Mouse (Mus musculus) gonadal fat pad, adult 2 months (tissue): ENCODE measurements at regions not wholly inside any gene's neighbourhood (a gene's known extent, or its start where the extent isn't known, plus 50 kb on each side); places are given as distances from the start of the nearest gene placed in this dataset.

Experiments used
- DNase-seq: peaks from one replicate; pipeline ENCODE4 v3.0.0-alpha.2; 2012; ENCODE audit warnings: low read depth

DNA sequence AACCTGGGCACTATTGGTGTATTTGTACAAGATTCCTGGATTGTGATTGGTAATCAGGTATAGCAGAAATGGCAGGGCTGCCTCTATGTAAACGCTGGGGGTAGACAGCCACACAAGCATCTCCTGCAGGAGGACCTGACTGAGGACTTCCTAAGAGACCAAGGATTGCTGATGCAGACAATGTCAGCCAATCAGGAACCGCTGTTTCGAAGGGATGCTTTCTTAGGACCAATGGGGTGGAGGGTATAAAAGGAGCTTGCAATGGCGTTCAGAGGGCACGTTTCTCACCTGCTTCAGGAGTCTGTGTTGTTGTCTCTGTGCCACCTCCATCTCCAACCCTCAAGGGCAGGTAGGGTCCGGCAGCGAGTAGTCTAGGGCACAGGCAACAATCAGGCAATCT is 393.7 kb downstream of the Gm45692 start:
- DNase-seq: no peak

DNA sequence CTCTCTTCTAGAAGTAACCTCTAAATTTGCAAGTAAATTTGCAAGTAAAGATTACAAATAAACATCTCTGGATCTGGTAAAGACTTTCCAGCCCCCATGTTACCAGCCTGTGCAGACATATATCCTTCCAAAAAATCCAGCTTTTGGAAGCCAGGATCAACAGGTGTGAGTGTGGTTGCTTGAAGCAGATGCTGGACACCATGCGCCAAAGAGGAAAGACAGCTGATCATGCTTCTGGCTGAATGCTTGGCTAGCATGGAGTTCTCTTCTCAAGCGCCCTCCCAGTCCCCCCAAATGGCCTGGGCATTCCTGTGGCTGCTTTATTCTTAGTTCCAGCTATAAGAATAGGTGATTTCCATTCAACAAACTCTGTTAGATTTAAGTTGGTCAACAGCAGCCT is 404.9 kb downstream of the Gm45692 start:
- no peak for DNase-seq

DNA sequence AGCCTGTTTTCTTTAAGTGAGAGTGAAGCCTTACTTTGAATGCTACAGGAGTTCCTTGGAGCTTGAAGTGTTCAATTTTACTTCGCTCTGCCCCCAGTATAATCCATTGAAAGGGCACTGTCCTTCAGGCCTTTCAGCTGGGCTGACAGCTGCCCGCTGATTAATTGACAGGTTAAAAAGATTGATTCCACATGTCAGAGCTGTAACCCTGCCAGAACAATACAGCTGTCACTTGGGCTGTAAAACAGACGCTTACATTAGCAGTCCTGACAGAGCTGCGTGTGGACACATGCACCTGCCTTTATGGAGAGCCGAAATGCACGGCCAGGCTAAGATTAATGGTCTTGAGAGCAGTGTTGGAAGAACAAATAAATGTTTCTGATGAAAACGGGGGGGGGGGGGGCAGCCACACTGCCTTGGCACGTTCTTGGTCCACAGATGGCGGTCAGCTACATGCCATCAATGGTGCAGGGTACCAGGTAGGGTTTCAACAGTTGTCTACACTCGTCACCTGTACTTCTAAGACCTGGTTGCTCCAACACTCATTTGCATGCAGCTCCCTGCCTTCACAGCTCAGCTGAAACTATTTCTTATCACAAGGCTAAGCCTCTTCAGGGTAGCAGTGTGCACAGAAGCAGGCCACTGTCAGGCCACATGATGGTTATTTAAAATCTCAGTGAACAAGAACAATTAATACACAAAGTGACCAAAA is 407.3 kb downstream of the Gm45692 start:
- DNase-seq: no peak

DNA sequence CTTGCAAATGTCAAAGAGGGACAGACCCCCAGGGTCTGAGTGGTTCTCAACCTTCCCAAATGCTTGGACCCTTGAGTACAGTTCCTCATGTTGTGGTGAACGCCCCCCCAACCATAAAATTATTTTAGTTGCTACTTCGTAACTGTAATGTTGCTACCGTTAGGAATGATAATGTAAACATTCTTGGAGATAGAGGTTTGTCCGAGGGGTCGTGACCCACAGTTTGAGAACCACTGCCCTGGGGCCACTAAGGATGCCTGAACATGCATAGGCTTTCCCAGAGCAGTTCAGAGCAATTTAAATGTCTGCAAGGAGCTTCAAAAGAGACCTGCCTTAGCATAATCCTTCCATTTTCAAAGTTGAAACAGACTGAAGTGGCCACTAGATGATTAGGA is 407.8 kb downstream of the Gm45692 start:
- DNase-seq: no peak

DNA sequence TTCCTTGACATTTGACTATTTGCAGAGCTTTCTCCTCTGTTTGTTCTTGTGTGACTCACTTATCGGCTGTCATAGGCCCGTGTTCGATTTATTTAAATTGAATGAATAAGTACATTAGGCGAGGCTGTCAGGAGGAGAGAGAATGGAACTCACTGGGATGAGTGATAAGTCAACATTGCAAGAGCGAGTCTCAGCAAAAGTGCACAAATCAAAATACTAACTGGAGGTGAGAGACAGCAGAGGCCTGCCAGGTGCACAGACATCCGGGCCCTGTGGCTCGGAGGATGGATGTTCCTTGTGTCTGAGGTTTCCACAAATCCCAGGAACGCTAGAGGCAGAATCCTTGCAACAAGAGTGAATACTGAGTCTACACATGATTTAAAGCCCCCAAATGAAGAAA is 410.6 kb downstream of the Gm45692 start:
- no peak for DNase-seq

DNA sequence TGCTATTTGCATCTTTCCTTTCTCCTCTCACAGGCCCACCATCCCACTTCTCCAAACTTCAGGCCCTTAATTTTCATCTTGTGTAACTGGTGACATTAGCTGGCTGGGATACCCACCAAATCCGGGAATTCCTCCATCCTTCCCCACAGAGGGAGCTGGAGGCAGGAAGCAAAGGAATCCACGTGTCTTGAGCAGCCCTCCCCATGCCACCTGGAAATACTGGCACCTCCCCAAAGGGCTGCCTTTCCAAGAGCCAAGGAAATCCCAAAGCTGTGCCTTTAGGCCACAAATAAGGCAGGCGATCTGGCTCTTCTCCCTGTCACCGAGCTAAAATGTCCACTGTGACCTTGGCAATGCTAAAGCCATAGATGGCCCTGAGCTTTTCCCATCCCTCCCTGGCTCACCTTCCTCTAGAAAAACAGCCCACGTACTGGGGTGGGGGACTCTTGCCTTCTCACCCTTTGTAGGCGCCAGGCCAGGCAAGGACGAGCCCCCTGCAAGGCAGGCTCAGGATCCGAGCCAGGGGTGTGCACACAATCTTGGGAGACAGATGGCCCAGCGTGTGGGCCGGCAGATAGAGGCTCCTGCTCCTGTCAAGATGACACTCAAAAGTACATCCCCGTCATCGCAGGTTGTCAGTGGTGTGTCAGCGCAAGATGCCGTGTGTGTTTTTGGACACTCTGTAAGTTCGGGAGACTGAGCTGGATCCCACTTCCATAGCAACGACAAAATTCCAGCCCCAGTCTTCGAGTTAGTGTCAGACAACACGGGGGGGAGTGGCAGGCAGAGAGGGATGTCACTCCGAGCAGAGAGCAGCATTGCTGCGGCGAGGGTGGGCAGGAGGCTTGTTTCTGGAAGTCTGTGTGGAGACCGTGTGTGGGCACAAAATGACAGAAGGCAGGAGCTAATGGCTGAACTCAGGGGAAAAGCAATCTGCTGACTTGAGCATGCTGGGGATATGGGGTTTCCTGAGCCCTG is 414.4 kb downstream of the Gm45692 start:
- no peak for DNase-seq

DNA sequence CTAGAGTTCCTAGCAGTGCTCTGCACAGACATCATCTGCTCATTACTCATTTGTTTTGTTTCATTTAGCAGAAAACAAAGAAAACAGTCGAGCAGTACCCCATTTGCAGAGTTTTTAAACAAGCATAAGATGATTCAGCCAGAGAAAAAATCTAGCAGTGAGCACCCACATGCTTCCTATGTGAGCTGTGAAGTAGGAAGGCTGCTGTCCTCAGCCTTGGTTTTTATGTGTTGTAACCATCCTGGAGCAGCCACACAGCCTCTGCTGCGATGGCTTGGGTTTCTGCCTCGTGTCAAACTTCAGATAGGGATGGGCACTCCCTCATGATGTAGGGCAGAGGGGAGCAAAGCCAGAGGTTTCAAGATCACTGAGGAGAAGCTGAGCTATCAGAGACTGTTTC is 416.5 kb downstream of the Gm45692 start:
- no peak for DNase-seq

DNA sequence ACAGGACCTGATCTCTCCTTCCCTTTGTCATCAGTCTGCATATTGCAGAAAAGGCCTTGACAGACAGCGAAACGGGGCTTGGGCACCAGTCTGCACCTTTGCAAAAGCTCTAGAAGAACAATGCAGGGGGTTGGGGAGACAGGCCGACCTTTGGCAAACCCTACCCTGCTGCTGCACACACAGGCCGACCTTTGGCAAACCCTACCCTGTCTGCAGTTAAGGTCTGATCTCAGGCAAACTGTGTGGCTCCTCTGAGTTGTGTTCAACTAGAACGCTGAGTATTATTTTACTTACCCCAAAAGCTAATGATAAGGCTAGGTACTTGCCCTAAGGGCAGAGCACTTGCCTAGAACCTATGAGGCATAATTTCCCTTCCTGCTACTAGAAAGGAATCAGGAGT is 423.4 kb upstream of the Zfp703 start:
- DNase-seq: no peak

DNA sequence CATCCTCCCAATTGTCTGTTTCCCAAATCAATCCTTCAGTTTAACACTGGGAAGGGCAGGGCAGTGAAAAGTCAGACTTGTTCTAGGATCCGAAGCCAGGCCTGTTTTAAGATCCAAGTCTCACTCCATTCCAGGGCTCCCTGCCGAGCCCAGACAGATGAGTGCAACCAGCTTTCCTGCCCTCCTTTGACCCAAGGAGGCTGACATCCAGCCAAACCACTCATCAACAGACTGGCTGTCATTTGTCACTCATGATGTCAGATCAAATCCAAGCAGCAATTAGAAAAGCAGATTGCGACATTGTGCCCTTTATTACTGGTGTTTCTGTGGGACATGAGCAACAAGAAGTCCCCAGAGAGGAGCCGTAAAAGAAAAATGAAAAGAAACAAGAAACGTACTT is 417.9 kb upstream of the Zfp703 start:
- DNase-seq: peak; percentile 55

DNA sequence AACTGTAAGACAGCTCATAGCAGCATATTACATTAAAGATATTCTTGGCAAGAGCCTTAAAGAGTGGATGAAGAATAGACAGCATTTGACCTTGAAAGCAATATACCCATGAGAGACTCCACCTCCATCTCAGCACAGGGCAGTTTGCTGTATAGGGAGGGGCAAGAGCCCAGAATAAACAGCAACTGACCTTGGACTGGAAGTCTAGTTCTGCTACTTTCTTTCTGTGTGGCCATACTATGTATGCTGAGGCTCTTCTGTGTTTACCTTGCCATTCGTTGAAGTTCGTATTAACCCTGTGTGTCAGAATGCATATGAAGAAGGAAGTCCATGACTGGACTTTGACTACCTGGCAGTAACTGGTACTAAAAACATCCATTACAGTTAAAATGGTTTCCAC is 414.0 kb upstream of the Zfp703 start:
- DNase-seq: no peak

DNA sequence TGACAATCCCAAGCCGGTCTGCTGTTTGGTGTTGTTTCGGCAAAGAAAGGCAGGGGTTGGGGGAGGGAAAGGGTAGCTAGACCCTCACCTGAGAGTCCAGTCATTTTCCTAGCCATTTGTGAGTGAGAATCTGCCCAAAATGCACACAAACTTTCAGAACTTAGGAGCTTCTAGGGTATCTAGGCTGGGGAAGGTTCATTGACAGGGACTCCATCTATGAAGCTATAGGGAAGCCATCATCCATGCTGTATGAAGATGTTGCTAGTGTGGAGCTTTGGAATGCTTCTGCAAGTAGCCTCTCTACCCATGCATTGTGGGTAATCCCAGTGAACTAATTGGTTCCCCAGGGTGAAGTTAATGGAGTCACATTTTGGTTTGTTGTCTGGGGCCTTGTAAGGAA is 412.9 kb upstream of the Zfp703 start:
- no peak for DNase-seq

DNA sequence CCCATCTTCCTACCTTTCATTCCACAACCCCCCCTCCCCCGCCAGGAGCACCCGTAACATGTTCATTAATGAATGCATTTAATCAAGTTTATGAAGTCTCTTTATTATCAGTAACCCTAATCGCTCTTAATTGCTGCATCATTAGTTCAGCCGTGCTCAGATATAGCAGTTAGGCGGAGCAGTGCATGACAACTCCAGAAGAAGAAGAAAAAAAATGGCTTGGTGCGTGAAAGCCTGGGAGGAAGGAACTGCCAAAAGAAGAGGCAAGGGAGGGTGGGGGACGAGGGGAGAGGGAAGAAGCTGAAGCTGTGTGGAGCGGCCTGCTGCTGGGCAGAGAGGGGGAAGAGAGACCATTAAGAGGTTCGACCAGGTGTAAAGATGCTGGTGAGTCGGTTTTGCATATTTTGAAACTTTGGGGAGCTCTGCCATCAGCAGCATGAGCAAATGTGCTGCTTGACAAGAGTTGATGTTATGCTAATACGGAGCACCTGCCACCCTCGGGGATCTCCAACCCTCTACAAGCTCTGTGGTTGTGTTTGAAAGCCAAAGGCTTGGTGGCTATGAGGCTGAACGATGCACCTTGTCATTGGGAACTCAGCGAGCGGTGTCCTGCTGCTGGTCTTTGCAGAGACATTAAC is 408.6 kb upstream of the Zfp703 start:
- no peak for DNase-seq

DNA sequence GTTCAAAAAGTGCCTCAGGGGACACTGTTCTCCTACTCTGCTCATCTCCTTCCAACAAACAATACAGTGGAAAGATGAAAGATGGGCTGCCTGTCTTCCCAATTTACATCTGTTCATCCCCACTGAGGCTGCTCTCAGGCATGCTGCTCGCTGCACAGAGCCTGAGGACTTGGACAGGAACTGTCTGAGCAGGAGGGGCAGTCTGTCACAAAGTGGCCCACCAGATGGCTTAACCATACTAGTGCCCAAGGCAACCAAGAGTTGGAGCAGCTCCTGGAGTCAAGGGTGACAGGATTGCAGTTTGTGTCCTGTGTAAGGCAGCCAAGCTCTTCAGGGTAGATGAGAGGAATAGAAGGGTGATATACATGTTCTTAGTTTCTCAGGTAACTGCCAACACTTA is 388.3 kb upstream of the Zfp703 start:
- no peak for DNase-seq

DNA sequence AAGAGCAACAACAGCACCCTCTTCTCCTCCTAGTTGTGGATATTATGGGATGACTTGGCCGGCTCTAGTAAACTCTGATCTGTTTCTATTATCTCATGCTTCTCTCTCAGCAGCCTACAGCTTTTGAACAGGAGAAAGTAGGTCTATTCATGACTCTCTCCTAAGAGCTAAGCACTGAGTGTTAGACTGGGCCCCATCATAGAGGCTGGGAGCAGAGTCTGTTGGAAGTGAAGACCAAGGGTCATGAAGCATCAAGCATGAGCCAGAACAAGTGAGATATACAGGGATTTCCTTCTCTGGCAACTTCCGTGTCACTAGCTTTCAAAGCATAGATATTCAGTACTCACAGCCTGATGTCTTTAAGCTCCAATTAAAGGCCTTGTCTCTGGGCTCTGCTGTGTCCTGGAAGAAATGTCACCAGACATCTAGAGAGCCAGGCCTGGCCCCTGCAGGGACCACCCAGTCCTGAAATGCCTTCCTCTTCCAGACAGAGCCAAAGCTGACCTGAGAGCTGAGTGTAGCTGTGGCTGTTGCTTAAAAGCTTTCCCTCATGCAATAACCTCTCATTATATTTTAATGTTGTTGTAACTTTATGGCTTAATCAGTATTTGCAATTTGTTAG is 386.4 kb upstream of the Zfp703 start:
- DNase-seq: no peak

DNA sequence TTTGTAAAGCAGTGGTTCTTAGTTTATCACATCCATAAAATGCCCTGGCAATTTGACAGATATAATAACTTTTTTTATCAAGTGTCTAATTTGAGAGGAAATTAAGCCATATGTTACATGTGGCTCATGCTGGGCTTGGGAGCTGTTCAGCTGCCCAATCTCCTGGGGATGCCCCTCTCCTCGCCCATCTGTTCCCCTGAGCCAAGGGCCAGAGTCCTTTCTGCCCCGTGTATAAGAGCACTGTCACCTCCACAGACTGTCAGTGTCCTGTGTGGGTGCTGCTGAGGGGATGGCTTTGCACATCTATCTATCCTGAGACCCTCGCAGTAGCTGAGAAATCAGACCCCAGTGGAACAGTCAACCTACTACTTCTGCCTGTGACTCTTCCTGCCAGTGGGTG is 385.9 kb upstream of the Zfp703 start:
- DNase-seq: no peak

DNA sequence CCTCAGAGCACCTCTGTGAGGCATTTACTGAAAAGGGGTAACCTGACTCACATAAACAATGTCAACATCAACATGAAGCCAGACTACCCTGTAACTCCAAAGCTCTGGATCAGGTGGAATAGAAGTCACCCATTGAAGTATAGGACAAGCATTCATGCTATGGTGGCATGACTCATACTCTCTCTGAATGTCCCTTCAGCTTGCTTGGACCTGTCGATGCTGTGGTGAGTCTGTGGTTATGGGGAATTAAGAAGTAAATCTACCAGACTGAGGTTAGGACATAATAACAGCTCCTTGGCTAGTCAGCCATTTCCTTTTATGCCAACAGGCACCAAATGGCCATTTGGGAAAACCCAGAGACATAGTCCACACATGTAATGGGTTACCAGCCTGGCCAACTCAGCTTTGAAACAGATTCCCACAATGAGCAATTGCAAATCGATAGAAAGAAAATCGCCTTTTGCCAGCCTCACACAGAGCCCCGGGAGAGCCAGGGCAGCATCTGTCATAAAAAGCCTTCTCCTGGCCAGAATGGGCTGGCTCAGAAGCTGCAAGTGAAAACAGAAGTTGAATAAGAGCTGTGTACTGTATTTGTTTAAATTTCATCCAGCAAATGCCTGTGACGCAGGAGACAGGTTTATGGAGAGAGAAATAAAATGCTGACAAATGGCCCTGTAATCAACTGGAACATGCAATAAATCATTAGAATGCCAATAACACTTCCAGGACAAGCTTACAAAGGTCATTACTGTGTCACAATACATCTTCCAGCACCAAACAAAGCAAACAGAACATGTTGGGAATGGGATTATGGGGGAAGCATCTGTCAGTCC is 383.4 kb upstream of the Zfp703 start:
- DNase-seq: peak; percentile 75

DNA sequence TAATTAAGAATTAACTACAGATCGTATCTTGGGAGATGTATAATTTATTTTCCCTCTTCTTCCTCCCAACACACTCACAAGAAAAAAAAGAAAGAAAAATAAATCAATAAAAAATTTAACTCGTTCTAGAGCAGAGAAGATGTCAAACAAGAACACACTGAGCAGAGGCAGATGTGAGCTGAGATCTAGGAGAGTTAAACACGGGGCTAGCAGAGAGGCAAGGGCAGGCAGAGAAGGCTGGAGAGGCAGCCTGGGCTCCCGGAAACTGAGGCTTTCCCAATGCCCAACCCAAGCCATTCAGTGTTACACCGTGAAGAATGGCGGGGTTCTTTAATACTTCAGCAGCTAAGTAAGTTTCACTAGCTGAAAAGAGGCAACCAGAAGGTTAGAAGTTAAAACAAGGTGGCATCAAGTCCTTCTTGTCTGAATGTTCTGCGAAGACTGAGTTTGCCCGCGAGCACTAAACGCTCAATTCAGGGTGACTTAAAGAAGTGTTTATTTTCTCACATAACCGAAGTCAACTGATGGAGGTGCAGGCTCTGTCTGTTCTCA is 382.7 kb upstream of the Zfp703 start:
- no peak for DNase-seq

DNA sequence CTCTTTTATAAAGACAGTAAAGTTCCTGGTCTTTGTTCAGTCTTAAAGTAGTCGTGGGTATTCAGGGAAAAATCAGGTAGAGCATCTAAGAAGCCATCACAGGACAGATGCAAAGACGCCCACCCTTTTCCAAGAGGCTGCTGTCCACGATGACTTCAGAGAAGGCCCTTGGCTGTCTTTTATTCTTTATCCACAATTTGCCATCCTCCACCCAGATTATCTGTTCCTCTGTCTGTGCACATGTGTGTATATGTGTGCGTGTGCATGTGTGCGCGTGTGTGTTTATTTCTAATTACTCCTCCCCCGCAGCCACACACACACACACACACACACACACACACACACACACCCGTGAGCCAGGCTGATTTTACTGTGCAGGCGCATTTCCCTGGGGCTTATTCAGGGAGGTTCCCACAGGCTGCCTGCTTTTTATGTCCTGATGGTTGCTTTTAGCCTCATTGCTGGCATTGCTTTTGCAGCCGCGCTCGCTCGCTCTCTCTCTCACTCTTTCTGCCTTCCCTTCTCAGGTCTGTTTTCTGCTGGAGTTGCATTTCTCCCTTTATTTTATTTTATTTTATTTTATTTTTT is 381.6 kb upstream of the Zfp703 start:
- no peak for DNase-seq

DNA sequence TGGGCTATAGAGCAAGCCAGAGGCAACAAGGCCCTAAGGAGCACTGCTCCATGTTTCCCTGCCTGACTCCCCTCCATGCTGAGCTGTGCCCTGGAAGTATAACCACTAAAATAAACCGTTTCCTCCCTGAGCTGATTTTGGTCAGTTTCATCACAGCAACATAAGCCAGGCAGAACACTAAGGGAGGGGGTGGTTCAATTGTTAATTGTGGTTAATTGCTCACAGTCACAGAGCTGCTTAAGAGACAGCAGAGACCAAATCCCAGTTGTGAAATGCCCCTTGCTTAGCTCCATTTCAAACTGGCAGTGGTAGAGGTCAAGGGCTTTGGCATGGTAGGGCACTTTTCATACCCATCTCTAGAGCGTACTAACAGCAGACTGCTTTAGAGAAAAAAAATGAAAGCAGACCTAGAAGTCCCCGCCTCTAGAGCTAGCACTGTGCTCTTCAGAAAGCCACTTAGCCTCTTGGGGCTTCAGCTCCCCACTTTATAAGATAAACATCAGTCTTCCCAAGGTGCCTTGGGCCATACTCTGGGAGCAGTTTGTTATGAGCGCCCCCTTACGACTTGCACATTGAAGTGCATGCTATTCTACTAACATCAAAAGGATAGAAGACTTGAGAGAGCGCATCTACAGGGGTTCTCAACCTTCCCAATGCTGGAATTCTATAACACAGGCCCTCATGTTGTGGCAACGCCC is 380.3 kb upstream of the Zfp703 start:
- DNase-seq: peak; percentile 33

DNA sequence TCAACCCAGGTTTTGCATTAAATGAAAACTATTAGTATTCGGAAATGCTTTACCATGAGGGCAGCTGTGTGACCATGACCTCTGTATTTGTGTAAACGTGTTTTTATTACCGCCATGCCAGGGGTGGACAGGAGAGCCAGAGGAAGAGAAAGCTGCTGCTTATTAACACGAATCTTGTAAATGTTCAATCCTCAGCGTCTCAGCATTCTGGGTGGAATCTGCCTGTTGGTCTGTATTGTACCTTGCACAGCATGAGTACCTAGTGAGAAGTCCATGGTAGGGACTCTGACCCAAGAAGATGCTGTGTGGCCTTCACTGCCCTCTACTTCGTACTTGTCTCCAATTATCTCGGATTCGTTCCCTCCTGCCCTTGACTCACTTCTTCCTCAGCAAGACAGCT is 378.6 kb upstream of the Zfp703 start:
- no peak for DNase-seq
